Mouse (Mus musculus): ENCODE measurements around the gene Rps27.

- no peak for TF ChIP-seq CTCF (IDR thresholded peaks at IDR 0.05; ENCODE audit: control insufficient read depth, insufficient read depth, insufficient read length)
- TF ChIP-seq MAX (IDR thresholded peaks at IDR 0.05) = no peak
- no peak for TF ChIP-seq CEBPB (IDR thresholded peaks at IDR 0.05; ENCODE audit: low read depth)
- TF ChIP-seq USF1 (IDR thresholded peaks at IDR 0.05; ENCODE audit: low read depth) = no peak
- no peak for TF ChIP-seq MYOD1 (IDR thresholded peaks at IDR 0.05; ENCODE audit: control insufficient read depth, insufficient read length, low read depth)
Observed at GRCm38 (mm10) chr3:90245406-90245805, 32.0 kb upstream of the Rps27 start.

All from C2C12 (cell line).